Mouse (Mus musculus) liver, embryonic 11.5 days (tissue): Measurements from ENCODE around the gene Dennd1b. TPM values are rescaled to one million over a fixed set of nuclear protein-coding genes. Genes with fewer than 3 reads are reported as not detected.

ENCODE experiments used
- ATAC-seq: fragments of 200-750 bp; cut with Nextera tagmentation; replicated peaks from 2 replicates; pipeline ENCODE4 v1.8.0; 2017; ENCODE audit warnings: moderate number of reproducible peaks, mild to moderate bottlenecking, moderate TSS enrichment, moderate library complexity; ENCODE audit not compliant: low FRiP score
- DNase-seq: peaks from one replicate; pipeline ENCODE4 v3.0.0-alpha.2; 2017; ENCODE audit warnings: low spot score
- H3K27ac ChIP-seq: fragments of 300-500 bp; sonication (generic); 2 replicates; pipeline ENCODE4 v1.5.1; 2014; ENCODE audit warnings: mild to moderate bottlenecking, low read depth, low read length, control low read depth
- H3K27me3 ChIP-seq: fragments of 300-500 bp; sonication (generic); replicated peaks from 2 replicates; pipeline ENCODE4 v1.6.1; 2014; ENCODE audit warnings: low read length, mixed read lengths; ENCODE audit not compliant: control insufficient read depth, insufficient read depth
- H3K36me3 ChIP-seq: fragments of 300-500 bp; sonication (generic); 2 replicates; pipeline ENCODE4 v1.6.1; 2014; ENCODE audit warnings: mild to moderate bottlenecking, low read length, moderate library complexity, mixed read lengths; ENCODE audit not compliant: control insufficient read depth, insufficient read depth
- H3K4me1 ChIP-seq: fragments of 300-500 bp; sonication (generic); replicated peaks from 2 replicates; pipeline ENCODE4 v1.6.1; 2014; ENCODE audit warnings: low read length, mixed read lengths; ENCODE audit not compliant: control insufficient read depth, insufficient read depth
- H3K4me2 ChIP-seq: fragments of 300-500 bp; sonication (generic); 2 replicates; pipeline ENCODE4 v1.6.1; 2014; ENCODE audit warnings: mild to moderate bottlenecking, control low read depth, moderate library complexity
- H3K4me3 ChIP-seq: fragments of 300-500 bp; sonication (generic); 2 replicates; pipeline ENCODE4 v1.5.1; 2014; ENCODE audit warnings: low read depth, low read length, control low read depth
- H3K9ac ChIP-seq: fragments of 300-500 bp; sonication (generic); 2 replicates; pipeline ENCODE4 v1.6.1; 2014; ENCODE audit warnings: low read depth, low read length, control low read depth
- H3K9me3 ChIP-seq: fragments of 300-500 bp; sonication (generic); 2 replicates; pipeline ENCODE4 v1.6.1; 2016; ENCODE audit warnings: low read length, inconsistent platforms, mixed read lengths; ENCODE audit not compliant: control insufficient read depth
- WGBS: fragments of 180-500 bp; shearing (Covaris S2); extraction: QIAGEN DNeasy Blood & Tissue Kit; methylation state at CpG from one replicate; pipeline ENCODE4 v1.1.7; 2014; 5-methylcytosine and 5-hydroxymethylcytosine counted together
- polyA plus RNA-seq: library from polyadenylated mRNA; unstranded; fragments of >200 nt; fragmentation: Nextera tagmentation; extraction: Ambion mirVana; gene quantifications from 2 replicates; pipeline ENCODE4 v1.2.1, GENCODE M21; 2014

Dennd1b gene
- polyA plus RNA-seq, 1 experiment from 2014 or later, result 8.0 TPM

DNA sequence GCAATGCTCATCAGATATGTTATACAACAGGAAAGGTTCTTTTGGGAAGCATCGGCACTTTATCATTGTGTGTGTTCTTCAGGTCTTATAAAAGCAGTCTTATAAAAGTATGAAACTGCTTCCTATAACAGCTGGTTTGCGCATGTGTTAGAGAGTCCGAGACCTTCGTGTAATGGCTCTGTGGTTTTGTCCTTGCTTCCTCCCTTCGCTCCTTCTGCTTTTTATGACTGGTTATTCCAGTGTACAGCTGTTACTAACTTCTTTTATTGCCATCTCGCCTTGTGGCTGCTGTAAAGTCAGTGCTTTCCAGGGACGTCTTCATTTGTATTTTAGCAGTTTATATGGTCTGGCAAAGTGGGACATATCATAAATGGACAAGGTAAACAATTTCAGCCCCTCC, 4.2 kb downstream of the Dennd1b start:
- 71% methylated on average over 7 of the region's 7 CpGs for WGBS
- no peak overlapping the region for H3K4me2 ChIP-seq
- ATAC-seq, result no peak
- H3K27me3 ChIP-seq, result no peaks in the 10 kb centered on the region
- H3K9me3 ChIP-seq, result no peaks in the 10 kb centered on the region
- H3K4me1 ChIP-seq, result peaks cover 5% of the 10 kb centered on the region
- no peak for DNase-seq
- H3K36me3 ChIP-seq, result no peaks in the 10 kb centered on the region
- H3K27ac ChIP-seq, result no peak overlapping the region
- no peak overlapping the region for H3K9ac ChIP-seq
- no peak overlapping the region for H3K4me3 ChIP-seq

DNA sequence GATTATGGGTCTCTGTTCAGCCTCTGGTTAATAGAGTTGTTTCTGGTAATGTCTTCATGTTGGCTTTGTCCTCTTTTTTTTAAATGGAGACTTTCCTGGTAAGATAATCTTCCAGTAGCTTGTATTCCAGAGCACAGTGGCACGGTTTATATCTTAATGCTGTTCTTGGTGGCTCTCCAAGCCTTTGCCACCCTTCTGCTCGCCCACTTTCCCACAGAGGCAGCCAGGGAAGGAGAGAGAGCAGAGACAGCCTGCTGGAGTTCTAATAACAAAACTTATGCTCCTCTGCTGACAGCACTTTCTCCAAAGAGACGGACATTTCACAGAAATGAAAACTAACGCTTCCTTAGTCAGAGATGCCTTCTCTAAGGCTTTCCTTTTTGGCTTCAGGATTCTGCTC, 6.8 kb downstream of the Dennd1b start:
- Histone ChIP-seq H3K36me3 (no peaks in the 10 kb centered on the region), H3K4me3 (no peak overlapping the region), H3K27me3 (no peaks in the 10 kb centered on the region), H3K4me1 (peaks cover 6% of the 10 kb centered on the region), H3K27ac (no peak overlapping the region), H3K9me3 (no peaks in the 10 kb centered on the region), H3K9ac (no peak overlapping the region), H3K4me2 (no peak overlapping the region)
- no peak for ATAC-seq
- no peak for DNase-seq
- 87% methylated on average over 4 of the region's 4 CpGs for WGBS

DNA sequence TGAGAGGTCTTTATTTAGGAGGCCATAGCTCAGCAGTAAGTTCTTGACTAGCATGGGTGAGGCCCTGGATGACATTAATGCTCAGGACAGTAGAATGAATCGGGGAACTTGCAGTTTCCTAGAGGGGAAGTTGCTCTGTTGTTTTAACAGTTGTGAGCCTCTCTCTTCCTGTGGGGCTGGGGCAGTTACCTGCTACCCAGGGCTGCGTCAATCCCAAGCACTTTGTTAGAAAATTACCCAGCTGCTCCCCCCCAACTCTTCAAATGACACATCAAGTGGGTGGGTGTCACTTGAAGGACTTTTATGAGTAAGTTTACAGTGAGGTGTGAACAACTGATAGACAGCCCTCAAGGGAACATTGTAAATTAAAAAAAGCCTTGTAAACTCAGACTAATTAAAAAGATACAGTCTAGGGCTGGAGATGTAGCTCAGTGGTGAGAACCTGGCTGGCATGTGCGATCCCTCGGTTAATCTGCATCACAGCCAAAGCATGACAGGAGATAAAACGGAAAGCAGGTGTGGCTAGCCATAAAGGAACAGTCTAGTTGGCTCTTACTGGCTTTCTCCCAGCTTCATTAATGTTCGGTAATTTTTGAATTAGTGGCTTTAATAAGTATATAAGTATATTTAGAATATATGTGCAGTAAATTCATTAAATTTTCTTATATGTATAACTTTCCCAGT, 10.4 kb downstream of the Dennd1b start:
- no peaks in the 10 kb centered on the region for H3K9me3 ChIP-seq
- ATAC-seq, result no peak
- H3K9ac ChIP-seq, result no peak overlapping the region
- no peak for DNase-seq
- H3K4me1 ChIP-seq, result peaks cover 6% of the 10 kb centered on the region
- no peaks in the 10 kb centered on the region for H3K36me3 ChIP-seq
- no peak overlapping the region for H3K27ac ChIP-seq
- no peak overlapping the region for H3K4me2 ChIP-seq
- H3K4me3 ChIP-seq, result no peak overlapping the region
- no peaks in the 10 kb centered on the region for H3K27me3 ChIP-seq
- WGBS, result 68% methylated on average over 6 of the region's 6 CpGs

DNA sequence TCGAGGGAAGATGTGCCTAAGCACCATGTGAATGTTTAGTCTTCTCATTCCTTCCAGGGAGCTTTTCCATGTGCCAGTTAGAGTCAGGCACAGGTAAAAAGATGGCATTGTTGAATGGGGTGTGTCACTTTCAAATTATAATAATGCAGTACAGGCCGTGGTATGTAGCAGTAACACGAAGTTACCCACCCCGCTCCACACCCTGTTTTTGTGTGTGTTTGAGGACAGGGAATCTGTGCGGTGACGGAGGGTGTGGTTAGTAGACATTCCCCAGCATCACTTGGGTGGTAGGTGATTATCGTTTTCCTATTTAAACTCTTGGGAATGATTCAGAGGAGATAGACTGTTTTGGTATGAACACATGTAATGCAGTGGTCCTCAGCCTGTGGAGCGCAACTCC, 11.6 kb downstream of the Dennd1b start:
- Histone ChIP-seq H3K4me2 (no peak overlapping the region), H3K27ac (no peak overlapping the region), H3K9ac (no peak overlapping the region), H3K9me3 (no peaks in the 10 kb centered on the region), H3K27me3 (no peaks in the 10 kb centered on the region), H3K4me1 (peaks cover 6% of the 10 kb centered on the region), H3K36me3 (no peaks in the 10 kb centered on the region), H3K4me3 (no peak overlapping the region)
- 84% methylated on average over 8 of the region's 8 CpGs for WGBS
- ATAC-seq, result no peak
- DNase-seq, result no peak

DNA sequence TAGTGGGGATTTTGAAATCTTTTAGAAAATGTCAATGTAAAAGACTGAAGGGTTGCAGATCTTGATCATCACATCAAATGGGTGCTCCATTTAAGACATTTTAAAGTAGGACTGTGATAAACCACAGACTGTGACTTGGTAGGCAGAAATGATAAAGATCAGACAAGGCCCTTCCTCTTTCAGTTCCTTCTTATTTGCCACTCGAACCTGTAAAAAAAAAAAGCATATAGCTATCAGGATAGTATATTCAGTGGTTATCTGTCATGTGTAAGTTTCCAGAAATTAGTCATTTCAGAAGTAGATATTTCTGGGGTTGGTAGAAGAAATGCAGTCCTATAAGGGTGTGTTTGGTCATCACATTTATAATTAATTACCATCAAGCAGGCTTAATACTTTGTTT, 12.7 kb downstream of the Dennd1b start:
- Histone ChIP-seq H3K4me2 (no peak overlapping the region), H3K27me3 (no peaks in the 10 kb centered on the region), H3K4me3 (no peak overlapping the region), H3K4me1 (peaks cover 6% of the 10 kb centered on the region), H3K9ac (no peak overlapping the region), H3K36me3 (no peaks in the 10 kb centered on the region), H3K9me3 (no peaks in the 10 kb centered on the region), H3K27ac (no peak overlapping the region)
- WGBS, result 25% methylated on average over 1 of the region's 1 CpGs
- ATAC-seq, result no peak
- DNase-seq, result no peak

DNA sequence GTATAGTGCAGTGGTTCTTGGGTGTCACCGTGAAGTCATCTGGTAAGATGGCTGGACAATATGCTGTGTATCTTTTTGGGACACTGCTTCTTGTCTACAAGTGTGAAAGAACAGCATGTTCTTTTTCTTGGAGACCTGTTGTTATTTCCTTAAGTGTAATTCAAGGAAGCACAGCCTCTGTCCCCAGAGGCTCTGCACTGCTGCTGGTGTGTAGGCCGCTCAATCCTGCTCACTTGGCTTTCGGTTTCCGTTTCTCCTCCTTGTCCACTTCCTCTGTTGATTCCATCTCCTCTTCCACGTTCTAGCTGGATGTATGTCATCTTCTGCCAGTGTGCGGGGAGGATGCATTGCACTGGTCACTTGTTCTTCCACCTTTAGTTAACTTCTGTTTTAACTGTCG, 19.0 kb downstream of the Dennd1b start:
- Histone ChIP-seq H3K9ac (no peak overlapping the region), H3K4me2 (no peak overlapping the region), H3K36me3 (no peaks in the 10 kb centered on the region), H3K4me1 (no peaks in the 10 kb centered on the region), H3K4me3 (no peak overlapping the region), H3K27me3 (no peaks in the 10 kb centered on the region), H3K9me3 (no peaks in the 10 kb centered on the region), H3K27ac (no peak overlapping the region)
- no peak for ATAC-seq
- DNase-seq, result no peak
- WGBS, result 69% methylated on average over 7 of the region's 7 CpGs

DNA sequence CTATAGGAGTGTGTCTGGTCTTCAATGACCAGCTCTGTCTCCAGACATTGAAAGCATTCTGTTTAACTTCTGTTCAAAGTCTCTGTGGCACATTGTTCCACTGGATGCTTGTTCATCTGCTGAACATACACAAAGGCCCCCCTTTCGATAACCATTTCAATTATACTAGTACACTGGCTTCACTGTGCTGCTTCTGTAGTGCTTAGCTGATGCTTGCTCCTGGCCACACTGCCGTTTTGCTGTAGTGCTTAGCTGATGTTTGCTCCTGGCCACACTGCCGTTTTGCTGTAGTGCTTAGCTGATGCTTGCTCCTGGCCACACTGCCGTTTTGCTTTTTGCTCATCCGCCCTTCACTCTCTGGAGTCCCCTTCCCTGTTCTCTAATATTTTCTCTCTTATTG, 19.4 kb downstream of the Dennd1b start:
- 82% methylated on average over 5 of the region's 5 CpGs for WGBS
- ATAC-seq, result no peak
- H3K36me3 ChIP-seq, result no peaks in the 10 kb centered on the region

DNA sequence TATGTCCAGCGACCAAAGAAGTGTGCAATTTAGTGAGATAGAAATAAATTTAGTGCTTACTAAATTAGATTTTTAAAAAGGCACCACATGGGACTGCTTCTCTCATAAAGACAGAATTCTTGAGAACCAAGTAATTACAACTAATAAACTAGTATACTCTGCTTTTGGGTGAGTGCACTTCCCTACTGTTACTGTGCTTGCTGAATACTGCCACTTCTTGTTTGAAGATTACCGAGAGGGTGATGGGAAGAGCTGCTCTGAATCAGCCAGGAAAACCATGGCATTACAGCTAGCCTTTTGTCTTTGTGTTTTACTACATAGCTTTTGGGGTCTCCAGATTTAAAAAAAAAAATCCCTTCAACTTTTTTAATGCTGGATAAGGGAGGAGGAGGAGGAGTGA, 19.8 kb downstream of the Dennd1b start:
- H3K4me1 ChIP-seq, result no peaks in the 10 kb centered on the region
- no peaks in the 10 kb centered on the region for H3K9me3 ChIP-seq
- H3K4me2 ChIP-seq, result no peak overlapping the region
- no peak overlapping the region for H3K4me3 ChIP-seq
- 58% methylated on average over 2 of the region's 2 CpGs for WGBS
- H3K27me3 ChIP-seq, result no peaks in the 10 kb centered on the region
- H3K36me3 ChIP-seq, result no peaks in the 10 kb centered on the region
- no peak for ATAC-seq
- H3K9ac ChIP-seq, result no peak overlapping the region
- DNase-seq, result no peak
- H3K27ac ChIP-seq, result no peak overlapping the region

More for the DNA sequence above, 19.4 kb downstream of the Dennd1b start:
- Histone ChIP-seq H3K27ac (no peak overlapping the region), H3K9me3 (no peaks in the 10 kb centered on the region), H3K4me1 (no peaks in the 10 kb centered on the region), H3K4me3 (no peak overlapping the region), H3K4me2 (no peak overlapping the region), H3K27me3 (no peaks in the 10 kb centered on the region), H3K9ac (no peak overlapping the region)
- no peak for DNase-seq

DNA sequence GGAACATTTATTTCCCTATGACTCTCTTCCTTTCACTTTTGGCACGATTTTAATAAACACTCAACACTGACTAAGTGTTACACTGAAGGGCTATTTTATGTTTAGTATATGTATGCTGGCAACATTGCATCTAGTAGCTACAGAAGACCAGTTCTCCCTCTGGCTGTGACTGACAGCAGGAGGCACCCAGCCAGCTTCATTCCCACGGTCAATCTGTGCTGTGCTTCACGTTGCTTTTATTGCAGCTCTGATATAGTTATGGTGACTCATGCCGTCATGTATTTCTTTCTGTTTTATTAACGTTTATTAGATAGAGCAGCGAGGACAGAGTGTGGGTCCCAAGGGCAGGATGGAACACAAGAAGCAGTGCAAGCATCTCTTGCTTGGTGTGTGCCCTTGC, 20.2 kb downstream of the Dennd1b start:
- Histone ChIP-seq H3K9ac (no peak overlapping the region), H3K4me3 (no peak overlapping the region), H3K4me1 (no peaks in the 10 kb centered on the region), H3K27me3 (no peaks in the 10 kb centered on the region), H3K36me3 (no peaks in the 10 kb centered on the region), H3K4me2 (no peak overlapping the region), H3K9me3 (no peaks in the 10 kb centered on the region), H3K27ac (no peak overlapping the region)
- DNase-seq (no peak), ATAC-seq (no peak)
- 77% methylated on average over 6 of the region's 6 CpGs for WGBS
